Mouse (Mus musculus) ES-Bruce4 (cell line): ENCODE results near the gene Gm10775. TPM values are rescaled to one million over a fixed set of nuclear protein-coding genes. Genes with fewer than 3 reads are reported as not detected.

ENCODE experiments used
- H3K27ac ChIP-seq: 2 replicates; pipeline ENCODE4 v1.5.1; 2012; ENCODE audit warnings: low read length, inconsistent platforms; ENCODE audit not compliant: insufficient read depth
- H3K27me3 ChIP-seq: 2 replicates; pipeline ENCODE4 v1.6.1; 2012; ENCODE audit warnings: mild to moderate bottlenecking, low read length, inconsistent platforms; ENCODE audit not compliant: control insufficient read depth, poor library complexity, insufficient read depth, severe bottlenecking
- H3K36me3 ChIP-seq: 2 replicates; pipeline ENCODE4 v1.6.1; 2012; ENCODE audit warnings: inconsistent platforms, mild to moderate bottlenecking, low read length, moderate library complexity; ENCODE audit not compliant: control insufficient read depth, poor library complexity, insufficient read depth, severe bottlenecking
- H3K4me1 ChIP-seq: one replicate; pipeline ENCODE4 v1.8.1; 2011; ENCODE audit warnings: low read length; ENCODE audit not compliant: control insufficient read depth, insufficient read depth
- H3K4me3 ChIP-seq: 2 replicates; pipeline ENCODE4 v1.5.1; 2011; ENCODE audit warnings: low read depth, mild to moderate bottlenecking, low read length
- H3K9ac ChIP-seq: 2 replicates; pipeline ENCODE4 v1.6.1; 2012; ENCODE audit warnings: low read depth, mild to moderate bottlenecking, inconsistent platforms; ENCODE audit not compliant: poor library complexity, severe bottlenecking
- H3K9me3 ChIP-seq: replicated peaks from 2 replicates; pipeline ENCODE4 v1.6.1; 2012; ENCODE audit warnings: mild to moderate bottlenecking, low read length, inconsistent platforms; ENCODE audit not compliant: control insufficient read depth, poor library complexity, insufficient read depth, severe bottlenecking
- CTCF ChIP-seq: IDR thresholded peaks from one replicate; pipeline ENCODE4 v1.8.1; 2011; ENCODE audit warnings: low read depth, low read length
- EP300 ChIP-seq: IDR thresholded peaks from 2 replicates; pipeline ENCODE4 v1.6.1; 2011; ENCODE audit warnings: low read depth, low read length; ENCODE audit not compliant: insufficient read depth
- POLR2A ChIP-seq: IDR thresholded peaks from one replicate; pipeline ENCODE4 v1.8.1; 2011; ENCODE audit warnings: low read length; ENCODE audit not compliant: insufficient read depth
- polyA plus RNA-seq: library from polyadenylated mRNA; stranded (reverse); fragments of >200 nt; gene quantifications from 2 replicates; pipeline ENCODE4 v1.2.4, GENCODE M21; 2011; ENCODE audit warnings: low read depth; ENCODE audit not compliant: missing spikeins, insufficient read depth, insufficient read length

The Gm10775 gene
- polyA plus RNA-seq, 1 experiment, result 0.51 TPM

DNA sequence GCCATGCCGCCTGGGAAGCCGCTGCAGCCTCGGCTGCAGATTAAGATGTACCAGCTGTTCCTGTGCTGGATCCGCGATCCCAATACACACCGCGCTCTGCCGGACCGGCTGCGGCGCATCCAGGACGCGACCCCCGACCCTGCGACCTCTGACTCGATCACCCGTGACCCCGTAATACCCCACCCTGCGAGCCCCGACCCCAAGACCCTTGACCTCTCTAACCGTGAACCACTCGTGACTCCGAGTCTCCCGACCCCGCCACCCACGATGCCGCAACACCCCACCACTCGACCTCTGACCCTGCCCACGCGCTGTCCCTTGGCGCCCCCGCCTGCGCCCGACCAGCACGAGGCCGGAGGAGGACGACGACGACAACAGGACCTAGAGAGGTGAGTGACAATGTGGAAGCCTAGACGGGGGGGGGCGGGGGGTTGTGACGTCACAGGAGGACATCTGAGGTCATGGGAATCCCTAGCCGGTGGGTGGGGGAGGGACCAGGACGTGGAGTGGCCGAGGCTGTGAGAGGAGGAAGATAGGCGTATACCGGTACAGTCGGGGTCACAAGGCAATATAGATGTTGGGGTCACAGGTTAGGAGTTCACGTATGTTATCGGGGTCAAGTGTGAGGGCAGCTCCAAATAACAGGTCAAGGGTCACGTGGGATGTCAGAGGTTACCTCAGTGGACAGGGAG is 17.6 kb upstream of the Gm10775 start:
- Histone ChIP-seq H3K9ac (peak overlapping the region; percentile 76), H3K36me3 (no peaks in the 10 kb centered on the region), H3K4me3 (peak overlapping the region; percentile 80), H3K4me1 (no peaks in the 10 kb centered on the region), H3K9me3 (no peaks in the 10 kb centered on the region), H3K27ac (peak overlapping the region; percentile 24; the same call in 1 of the 2 replicates), H3K27me3 (no peaks in the 10 kb centered on the region)
- TF ChIP-seq POLR2A (no peak), EP300 (no peak)

DNA sequence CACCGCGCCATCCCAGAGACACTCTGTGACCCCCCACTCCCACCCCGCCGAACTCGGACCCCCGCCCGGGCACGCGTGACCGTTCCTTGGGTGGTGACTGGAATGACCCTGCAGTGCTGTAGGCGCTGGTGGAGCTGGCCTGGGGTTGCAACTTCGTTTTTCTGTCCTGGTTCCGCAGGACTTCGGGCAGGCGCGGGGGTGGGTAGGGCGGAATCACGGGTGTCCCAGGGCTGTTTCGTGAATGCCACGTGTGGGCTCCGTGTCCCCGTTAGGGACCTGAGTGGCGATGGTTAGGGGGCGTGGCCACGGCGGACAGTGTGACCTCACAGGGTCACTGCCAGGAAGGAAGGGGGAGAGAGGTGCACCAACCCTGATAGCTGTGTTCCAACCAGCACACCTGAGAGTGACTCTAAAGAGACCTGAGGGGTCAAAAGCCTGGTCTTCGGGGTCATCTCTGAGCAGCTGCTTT is 17.0 kb upstream of the Gm10775 start:
- H3K36me3 ChIP-seq, result no peaks in the 10 kb centered on the region
- no peaks in the 10 kb centered on the region for H3K27me3 ChIP-seq
- H3K4me1 ChIP-seq, result no peaks in the 10 kb centered on the region
- TF ChIP-seq EP300 (no peak), POLR2A (no peak), CTCF (no peak)
- H3K27ac ChIP-seq, result no peak overlapping the region
- no peaks in the 10 kb centered on the region for H3K9me3 ChIP-seq
- H3K9ac ChIP-seq, result peak overlapping the region; percentile 76
- H3K4me3 ChIP-seq, result peak overlapping the region; percentile 80

DNA sequence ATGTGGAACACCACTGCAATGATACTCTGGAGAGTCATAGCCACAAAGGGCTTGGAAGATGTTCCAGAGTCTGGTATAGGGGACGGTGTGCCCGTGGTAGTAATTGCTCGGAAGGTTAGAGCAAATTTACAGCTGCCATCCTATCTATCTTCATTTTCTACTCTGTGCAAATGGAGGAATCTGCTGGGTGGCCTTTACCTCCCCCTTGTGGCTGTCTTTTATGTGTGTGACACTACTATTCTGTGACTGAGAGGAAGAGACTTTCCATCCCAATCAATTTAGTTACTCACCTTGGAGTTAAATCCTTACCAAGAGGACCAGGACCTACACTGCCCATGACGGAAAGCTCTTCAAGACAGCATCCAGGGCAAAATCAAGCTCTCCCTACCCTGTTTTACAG is 16.1 kb upstream of the Gm10775 start:
- H3K4me3 ChIP-seq, result no peak overlapping the region
- no peaks in the 10 kb centered on the region for H3K27me3 ChIP-seq
- H3K9ac ChIP-seq, result no peak overlapping the region; the same call in 1 of the 2 replicates
- no peak overlapping the region for H3K27ac ChIP-seq
- H3K4me1 ChIP-seq, result no peaks in the 10 kb centered on the region
- TF ChIP-seq EP300 (no peak), POLR2A (no peak), CTCF (no peak)
- H3K36me3 ChIP-seq, result no peaks in the 10 kb centered on the region
- no peaks in the 10 kb centered on the region for H3K9me3 ChIP-seq

DNA sequence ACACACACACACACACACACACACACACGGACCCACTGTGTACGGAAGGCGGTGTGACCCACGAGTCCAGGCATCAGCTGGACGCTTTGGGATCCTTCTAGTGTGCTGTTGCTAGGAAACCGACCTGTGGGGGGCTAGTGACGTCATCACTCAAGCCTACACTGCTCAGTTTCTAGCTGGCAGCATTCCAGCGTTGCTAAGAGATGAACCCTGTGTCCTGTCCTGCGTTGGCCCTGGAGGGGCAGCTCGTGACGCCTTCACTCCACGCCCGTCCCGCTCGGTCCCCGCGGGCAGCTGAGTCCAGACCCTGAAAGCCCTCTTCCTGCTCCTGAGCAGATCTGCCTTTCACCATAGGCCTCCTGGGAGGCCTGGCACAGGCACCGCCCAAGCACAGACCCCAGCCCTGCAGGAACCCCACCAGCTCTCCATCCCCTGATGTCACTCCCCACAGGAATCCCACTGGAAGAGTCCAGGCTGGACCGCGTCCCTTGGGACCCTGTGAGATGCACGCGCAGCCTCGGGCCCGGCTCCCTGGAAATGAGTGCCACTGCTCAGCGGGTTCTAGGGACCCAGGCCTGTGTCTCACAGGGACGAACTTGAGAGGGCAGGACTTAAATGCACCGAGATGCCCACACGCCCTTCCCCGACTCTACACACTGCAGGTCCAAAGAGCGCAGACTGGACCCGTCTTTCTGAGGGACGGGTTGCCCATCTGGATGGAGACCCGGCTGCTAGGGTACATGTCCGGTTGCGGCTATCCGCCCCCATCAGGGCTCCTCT is 974 bp upstream of the Gm10775 start:
- H3K27me3 ChIP-seq, result no peaks in the 10 kb centered on the region
- H3K27ac ChIP-seq, result no peak overlapping the region
- H3K9ac ChIP-seq, result peak overlapping the region; percentile 15; the same call in 1 of the 2 replicates
- H3K9me3 ChIP-seq, result peaks cover 15% of the 10 kb centered on the region
- H3K36me3 ChIP-seq, result no peaks in the 10 kb centered on the region
- TF ChIP-seq CTCF (no peak), POLR2A (no peak), EP300 (no peak)
- H3K4me3 ChIP-seq, result peak overlapping the region; percentile 57
- H3K4me1 ChIP-seq, result peaks cover 1% of the 10 kb centered on the region

DNA sequence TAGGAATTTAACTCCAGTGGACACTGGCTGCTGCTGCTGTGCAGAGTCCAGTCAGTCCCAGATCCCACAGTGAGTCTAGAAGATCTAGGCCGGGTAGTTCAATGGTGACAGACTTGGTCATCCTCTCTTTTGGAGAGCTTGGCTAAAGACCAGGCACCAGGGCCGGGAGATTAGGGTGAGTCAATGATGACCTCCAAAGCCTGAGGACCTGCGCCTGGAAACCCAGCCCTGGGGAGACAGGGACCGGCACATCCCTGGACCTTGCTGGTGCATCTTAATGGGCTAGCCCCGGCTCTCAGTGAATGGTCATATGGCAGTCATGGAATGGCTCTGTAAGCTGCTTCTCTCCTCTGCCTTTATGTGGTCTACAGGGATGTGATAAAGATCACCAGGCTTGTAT is 2.7 kb downstream of the Gm10775 start:
- Histone ChIP-seq H3K9me3 (peaks cover 15% of the 10 kb centered on the region), H3K9ac (no peak overlapping the region), H3K4me1 (peaks cover 1% of the 10 kb centered on the region), H3K4me3 (no peak overlapping the region), H3K36me3 (no peaks in the 10 kb centered on the region), H3K27ac (no peak overlapping the region), H3K27me3 (no peaks in the 10 kb centered on the region)
- TF ChIP-seq POLR2A, result no peak
- no peak for TF ChIP-seq EP300
- no peak for TF ChIP-seq CTCF

DNA sequence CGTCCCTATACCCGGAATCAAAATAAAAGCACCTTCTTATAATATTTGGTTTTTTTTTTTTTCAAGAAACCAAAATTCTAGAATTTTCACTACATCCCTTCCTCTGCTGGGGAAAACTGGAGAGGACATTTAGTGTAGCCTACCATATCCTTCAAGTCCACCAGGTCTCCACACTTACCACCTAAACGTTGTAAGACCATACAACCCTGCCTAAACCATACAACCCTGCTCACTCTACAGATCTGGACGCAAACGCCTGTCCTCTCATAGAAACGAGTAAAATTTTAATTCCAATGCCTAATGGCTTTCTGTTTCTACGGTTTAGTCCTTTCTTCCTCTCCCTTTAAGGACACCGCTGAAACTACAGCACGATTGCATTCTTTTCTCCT is 18.6 kb downstream of the Gm10775 start:
- no peaks in the 10 kb centered on the region for H3K9me3 ChIP-seq
- no peak for TF ChIP-seq CTCF
- TF ChIP-seq EP300, result no peak
- no peak for TF ChIP-seq POLR2A
- no peaks in the 10 kb centered on the region for H3K4me1 ChIP-seq
- H3K36me3 ChIP-seq, result peaks cover 4% of the 10 kb centered on the region; the same call in 1 of the 2 replicates
- peak overlapping the region; percentile 91 for H3K4me3 ChIP-seq
- peak overlapping the region; percentile 53 for H3K9ac ChIP-seq
- H3K27ac ChIP-seq, result peak overlapping the region; percentile 65
- no peaks in the 10 kb centered on the region for H3K27me3 ChIP-seq
